Mouse (Mus musculus) fat pad, adult 2 months (tissue): ENCODE measurements around the gene Ntng1.

Experiments used
- DNase-seq: peaks from one replicate; pipeline ENCODE4 v3.0.0-alpha.2; 2011; ENCODE audit warnings: low read depth, low spot score; ENCODE audit errors: extremely low read depth

Gene Ntng1

DNA sequence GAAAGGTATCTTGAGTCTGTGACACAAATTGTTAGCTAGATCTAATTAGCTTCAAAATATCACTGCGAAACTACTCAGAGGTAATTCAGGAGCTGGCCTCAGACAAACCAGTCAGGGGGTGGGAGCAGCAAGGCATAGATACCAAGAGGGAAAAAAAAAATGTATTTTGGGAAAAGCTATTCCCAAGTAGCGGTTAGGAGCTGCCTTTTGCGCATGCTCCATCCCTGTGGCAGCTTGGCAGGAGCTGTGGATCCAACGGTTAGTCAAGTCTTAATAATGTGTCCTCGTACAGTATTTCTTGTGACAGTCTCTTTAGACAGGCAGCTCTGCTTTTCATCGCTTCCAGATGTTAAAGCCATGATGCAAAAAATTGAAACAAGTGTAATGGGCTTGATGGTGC lies 87.9 kb downstream of the Ntng1 start:
- no peak for DNase-seq

DNA sequence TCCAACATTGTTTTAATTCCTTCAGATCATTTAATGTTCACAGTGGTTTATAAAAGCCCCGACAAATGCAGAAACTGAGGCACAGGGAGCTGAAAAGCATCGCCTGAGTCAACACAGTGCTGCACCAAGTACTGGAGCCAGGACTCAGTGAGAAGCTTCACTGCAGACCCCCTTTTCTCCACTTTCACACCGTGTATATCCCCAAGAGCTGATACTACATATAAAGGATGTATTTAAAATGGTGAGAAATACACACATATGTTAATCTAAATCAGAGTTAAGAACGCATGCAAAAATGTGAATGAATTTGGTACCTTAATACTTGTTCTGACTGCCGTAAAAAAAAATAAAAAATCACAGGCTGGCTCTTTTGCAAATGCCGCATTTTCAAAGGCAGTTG lies 88.4 kb downstream of the Ntng1 start:
- no peak for DNase-seq

GRCm38 (mm10) chr3:110054125-110054524 lies 89.7 kb downstream of the Ntng1 start:
- no peak for DNase-seq

- DNase-seq, result no peak
Measured at GRCm38 (mm10) chr3:110048152-110048551, 95.7 kb downstream of the Ntng1 start.

DNA sequence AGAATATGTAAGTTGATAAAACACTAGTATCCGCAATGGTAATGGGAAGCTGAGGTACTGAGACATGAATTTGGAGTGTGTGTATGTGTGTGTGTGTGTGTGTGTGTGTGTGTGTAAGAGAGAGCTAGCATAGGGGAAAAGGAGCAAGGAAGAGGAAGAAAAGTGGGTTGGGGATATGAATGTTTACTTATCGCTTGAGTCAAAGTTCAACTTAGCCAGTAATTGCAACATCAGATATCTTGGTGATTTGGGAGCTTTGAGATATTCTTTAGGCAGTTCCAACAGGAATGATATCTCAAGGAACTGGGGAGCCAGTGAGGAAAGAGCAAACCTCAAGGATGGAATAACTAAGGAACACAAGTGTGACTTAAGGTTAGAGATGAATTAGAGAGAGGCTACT lies 97.1 kb downstream of the Ntng1 start:
- no peak for DNase-seq

DNA sequence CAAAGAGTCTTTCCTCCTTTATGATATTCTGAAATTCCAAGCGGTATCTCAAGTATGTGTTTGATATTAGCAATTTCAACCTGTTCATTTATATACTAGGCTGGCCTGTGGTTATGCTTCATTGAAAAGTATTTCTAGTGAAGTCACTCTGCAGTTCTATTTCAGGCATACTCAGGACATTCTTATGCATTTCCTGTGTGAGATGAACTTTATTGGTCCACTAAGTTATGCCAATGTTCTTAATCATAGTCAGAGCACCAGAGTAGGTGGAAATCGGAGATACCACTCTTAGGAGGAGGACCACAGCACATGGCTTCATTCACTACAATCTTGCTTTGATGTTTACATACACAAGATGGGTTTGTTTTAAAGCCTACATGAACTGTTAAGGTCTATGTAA lies 99.6 kb downstream of the Ntng1 start:
- no peak for DNase-seq

DNA sequence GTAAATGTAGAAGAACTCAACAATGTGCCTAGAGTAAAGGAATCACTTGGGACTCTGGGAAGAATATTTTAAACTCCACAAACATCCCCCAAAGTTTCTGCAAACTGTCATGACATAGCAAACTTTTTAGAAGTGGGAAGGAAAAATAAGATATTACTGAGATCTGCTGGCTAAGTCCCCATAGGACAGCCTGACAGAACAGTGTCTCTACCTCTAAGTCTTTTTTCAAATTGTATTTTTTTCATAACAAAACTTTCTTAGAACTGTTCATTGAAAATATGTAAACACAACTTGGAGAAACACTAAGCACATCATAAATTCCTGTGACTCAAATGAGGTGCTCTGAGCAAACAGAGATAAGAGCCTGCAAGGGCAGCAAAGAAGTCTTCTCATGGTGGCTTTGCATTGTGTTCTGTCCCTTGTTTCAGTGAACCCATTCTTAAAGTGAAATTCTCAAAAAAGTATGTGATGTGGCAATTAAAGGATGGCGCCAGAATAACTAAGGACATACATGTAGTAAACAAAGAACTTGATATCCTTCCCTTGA lies 100.1 kb downstream of the Ntng1 start:
- DNase-seq, result no peak

DNA sequence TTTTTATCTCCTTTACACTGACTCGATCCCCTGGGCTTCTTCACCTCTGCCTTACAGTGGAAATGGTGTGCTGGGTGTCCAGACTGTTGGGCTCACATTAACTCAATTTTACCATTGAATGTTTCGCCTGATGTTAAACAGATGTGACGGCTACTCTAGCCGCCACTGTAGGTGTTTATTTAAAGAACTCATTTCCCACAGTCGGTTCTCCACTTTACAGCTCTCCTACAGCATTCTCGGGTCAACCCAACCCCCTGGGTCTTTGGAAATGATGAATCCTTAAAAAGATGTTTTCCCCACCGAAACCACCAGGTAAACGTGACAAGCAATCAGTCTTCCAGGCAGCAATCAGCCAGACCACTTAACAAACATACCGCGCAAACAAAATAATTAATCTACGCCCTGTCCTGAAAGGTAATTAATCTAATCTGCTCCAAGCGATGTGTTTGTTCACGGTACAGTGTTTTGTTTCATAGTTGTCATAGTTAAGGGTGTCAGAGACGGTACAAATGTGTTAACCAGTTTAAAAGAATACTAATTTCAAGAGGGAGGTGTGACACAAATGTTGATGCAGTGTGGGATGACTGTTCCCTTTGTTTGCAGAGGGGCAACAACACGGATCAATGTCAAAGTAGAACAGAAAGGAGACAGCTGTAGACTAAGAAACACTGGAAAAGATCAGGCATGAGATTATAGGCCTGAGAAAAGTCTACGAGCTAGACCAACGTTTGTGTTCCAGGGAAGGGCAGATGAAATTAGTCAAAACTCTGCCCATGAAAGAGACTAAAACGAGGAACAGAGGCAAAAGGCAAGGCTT lies 120.8 kb downstream of the Ntng1 start:
- DNase-seq, result no peak

GRCm38 (mm10) chr3:110010870-110011626 lies 132.8 kb downstream of the Ntng1 start:
- no peak for DNase-seq

GRCm38 (mm10) chr3:110010441-110010840 lies 133.4 kb downstream of the Ntng1 start:
- no peak for DNase-seq

DNA sequence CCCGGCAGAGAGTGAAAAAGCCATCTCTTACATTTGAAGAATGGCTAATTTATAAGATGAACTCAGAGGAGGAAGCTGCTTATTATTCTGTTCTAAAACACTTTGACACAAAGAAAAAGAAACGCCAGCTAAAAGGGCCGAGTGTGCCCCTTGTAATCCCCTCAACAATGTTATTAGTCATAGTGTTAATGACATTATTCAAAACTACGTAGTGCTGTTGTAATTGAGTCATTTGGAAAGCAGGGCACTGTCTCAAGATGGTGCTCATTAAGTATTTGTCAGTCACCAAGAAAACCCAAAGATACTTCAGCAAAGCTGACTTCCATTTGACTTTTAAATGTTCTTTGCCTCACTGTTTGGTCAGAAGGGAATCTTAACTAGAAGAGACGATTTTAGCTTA lies 143.5 kb downstream of the Ntng1 start:
- DNase-seq, result no peak

DNA sequence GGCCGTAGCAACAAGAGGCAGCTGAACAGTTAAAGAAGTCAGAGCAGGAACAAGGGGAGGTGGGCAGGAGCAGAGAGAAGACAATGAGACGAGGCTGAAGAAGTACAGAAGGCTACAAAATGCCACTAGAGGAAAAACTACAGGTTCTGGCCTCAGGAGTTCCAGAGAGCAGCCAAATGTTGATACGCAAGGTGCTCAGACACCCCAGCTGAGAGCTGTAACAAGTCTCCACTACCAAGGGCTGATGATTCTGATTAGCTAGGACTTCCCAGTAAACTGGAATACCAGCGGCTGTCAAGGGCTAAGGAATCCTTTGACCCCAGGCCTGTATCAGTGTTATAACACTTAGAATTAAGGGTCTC lies 148.2 kb downstream of the Ntng1 start:
- no peak for DNase-seq

DNA sequence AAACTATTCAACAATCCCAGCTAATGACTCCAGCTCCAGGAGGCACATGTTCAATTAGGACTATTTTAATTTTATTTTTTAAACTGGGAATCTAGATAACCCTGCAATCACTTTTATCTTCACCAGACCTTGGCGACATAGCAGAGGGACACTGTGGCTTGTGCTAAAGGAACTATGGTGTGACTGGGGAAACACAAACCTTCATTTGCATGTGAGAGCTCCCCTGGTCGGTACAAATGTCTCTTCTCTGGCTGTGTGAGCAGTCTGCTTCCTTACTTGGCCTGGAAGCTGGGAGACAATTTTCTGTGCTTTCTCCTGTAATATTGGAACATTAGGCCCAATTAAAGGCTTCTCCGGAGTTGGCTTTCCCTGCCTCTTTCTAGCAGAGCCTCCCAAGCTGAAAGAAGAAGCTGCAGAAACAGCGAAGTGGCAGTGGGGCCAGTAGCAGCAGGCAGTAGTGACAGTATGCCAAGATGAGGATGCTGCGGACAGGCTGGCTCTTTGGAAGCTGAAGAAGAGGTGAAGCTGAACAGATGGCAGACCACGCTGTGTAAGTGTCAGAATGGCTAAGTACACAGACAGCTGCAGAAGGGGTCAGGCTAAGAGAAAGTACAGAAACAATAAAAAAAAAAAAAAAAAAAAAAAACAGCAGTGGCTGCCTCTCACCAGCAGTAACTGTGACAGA lies 148.7 kb downstream of the Ntng1 start:
- DNase-seq, result no peak

DNA sequence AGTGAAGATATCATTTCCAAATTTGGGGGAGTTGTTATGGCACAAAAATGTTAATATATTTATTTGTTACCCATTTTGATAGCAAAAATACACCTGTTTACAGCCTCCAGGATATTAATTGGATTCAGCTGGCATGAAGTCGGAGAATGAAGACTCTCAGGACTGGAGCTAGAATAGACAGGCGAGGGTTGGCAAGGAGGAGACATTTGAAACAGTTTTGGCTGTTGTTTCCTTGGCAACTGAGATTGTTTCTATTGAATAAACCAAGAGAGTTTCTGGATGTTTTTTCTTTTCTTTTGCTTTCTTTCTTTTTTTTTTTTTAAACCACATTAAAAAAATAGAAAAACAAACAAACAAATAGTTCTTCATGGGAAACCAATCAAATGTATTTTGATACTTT lies 159.7 kb downstream of the Ntng1 start:
- DNase-seq, result no peak

DNA sequence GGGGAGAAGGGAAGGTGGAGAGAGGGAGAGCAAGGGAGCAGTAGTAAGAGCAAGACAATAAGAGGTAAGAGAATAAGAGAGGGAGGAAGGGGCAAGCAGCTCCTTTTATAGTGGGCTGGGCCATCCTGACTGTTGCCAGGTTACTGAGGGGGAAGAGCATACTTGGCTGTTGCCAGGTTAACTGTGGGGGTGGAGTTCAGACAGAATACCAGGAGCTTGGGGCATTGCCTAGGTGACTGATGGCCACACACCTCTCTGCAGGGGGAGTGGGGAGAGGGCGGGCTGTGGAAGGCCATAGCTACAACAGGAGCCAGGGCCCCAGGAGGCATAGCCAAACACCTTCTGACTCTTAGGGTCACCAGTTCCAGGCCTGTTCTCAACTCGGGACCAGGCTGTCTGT lies 166.2 kb downstream of the Ntng1 start:
- no peak for DNase-seq

DNA sequence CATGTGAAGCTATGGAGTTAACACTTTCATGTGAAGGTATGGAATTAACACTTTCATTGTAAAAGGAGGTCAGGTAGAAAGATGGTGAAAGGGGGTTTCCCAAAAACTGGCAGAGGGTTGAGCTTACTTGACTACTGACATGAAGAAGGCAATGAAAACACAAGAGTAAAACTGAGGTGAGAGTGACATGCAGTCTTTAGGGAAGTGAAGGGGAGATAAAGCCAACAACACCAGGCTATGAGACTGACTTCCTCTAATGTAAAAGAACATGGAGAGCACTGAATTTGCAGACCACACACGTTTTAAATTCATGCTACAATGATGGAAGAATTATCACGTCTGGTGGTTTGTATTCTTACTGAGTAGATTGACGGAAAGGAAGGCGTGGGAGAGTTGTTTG lies 168.7 kb downstream of the Ntng1 start:
- no peak for DNase-seq

GRCm38 (mm10) chr3:109971465-109971864 lies 172.3 kb downstream of the Ntng1 start:
- no peak for DNase-seq

GRCm38 (mm10) chr3:109970181-109970580 lies 173.6 kb downstream of the Ntng1 start:
- DNase-seq, result no peak

DNA sequence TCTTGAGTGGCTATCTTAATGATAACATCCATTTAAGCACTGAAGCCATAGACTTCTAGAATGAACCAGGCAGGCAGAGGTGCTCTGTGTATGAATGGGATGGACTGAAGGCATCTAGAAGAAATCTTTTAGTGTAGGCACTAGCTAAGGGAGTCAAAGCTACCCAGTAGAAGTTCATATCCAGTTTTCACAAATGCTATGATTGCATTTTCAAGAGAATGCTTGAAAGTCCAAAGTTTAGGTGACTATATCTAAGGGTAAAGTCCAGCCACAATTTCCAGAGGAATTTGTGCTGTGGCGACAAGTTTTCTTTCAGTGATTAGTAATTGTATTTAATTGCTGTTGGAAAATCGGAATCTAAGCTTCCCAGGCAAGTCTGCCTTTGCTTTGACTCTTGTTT lies 181.2 kb downstream of the Ntng1 start:
- no peak for DNase-seq

GRCm38 (mm10) chr3:109942960-109943359 lies 200.9 kb downstream of the Ntng1 start:
- peak; percentile 30 for DNase-seq

DNA sequence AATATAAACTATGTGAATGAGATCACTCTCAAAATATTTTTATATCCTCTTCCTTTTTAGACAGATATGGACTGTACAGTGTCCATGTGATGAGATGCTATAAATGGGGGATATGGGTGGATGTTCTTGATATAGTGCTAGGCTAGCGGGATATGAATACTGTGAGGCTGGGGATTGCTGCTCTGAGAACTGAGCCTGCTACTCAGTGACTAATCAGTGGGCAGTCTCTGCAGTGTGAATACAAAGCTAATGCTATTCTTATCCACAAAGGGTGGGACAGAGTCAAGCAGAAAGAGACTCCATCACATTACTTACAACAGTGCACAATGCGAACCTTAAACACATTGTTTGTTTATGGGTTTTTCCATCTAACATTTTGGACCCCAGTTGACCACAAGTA lies 206.2 kb downstream of the Ntng1 start:
- no peak for DNase-seq

- no peak for DNase-seq
Measured at GRCm38 (mm10) chr3:109936275-109936674, 207.5 kb downstream of the Ntng1 start.
